Mouse (Mus musculus): ENCODE measurements around the gene Olfr1502.
"Not testable (repeated sequence)": the region's sequence is repeated elsewhere in the genome, so short reads cannot be mapped to it uniquely, and the experiment has no call there.

The Olfr1502 gene

GRCm38 (mm10) chr19:13861495-13861894 is at the start of gene Olfr1502:
Olfr1502 (plus strand) TSS chr19:13861795.
- Histone ChIP-seq H3K4me3 (replicated peaks; ENCODE audit: low read length) (no peak within 1 kb of the TSS), H3K27me3 (ENCODE audit: insufficient read depth, low read length) (no peaks in the 10 kb centered on the region), H3K36me3 (ENCODE audit: insufficient read depth, low read length) (no peaks in the 10 kb centered on the region), H3K4me1 (replicated peaks; ENCODE audit: low read depth, low read length) (no peaks in the 10 kb centered on the region), H3K9me3 (ENCODE audit: low read length) (no peaks in the 10 kb centered on the region)
- no peak for TF ChIP-seq POU5F1 (IDR thresholded peaks at IDR 0.05; ENCODE audit: borderline replicate concordance, low read length)
- no peak for TF ChIP-seq NANOG (IDR thresholded peaks at IDR 0.05; ENCODE audit: borderline replicate concordance, low read length)
- TF ChIP-seq CTCF (conservative IDR thresholded peaks at IDR 0.05; ENCODE audit: low read length) = no peak

DNA sequence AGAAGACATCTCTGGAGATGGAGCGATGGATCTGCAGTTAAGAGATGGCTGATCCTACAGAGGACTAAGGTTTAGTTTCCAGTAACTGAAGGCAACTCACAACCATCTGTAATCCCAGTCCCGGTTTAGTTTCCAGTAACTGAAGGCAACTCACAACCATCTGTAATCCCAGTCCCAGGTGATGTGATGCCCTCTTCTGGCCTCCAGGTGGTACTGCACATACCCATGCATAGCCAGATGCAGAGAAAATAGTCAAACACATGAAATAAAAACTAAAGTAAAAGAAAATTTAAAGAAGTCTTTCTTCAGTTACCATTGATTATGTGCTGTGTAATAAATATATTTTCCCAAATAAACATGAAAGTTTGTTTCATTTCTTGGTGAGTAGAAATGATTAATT is 48.8 kb upstream of the Olfr1502 start:
- TF ChIP-seq CTCF (conservative IDR thresholded peaks at IDR 0.05; ENCODE audit: low read length) = peak; percentile 96
- no peak for TF ChIP-seq NANOG (IDR thresholded peaks at IDR 0.05; ENCODE audit: borderline replicate concordance, low read length)
- H3K27me3 ChIP-seq (ENCODE audit: insufficient read depth, low read length) = no peaks in the 10 kb centered on the region
- no peak overlapping the region for H3K4me3 ChIP-seq (replicated peaks; ENCODE audit: low read length)
- no peaks in the 10 kb centered on the region for H3K36me3 ChIP-seq (ENCODE audit: insufficient read depth, low read length)
- no peaks in the 10 kb centered on the region for H3K4me1 ChIP-seq (replicated peaks; ENCODE audit: low read depth, low read length)
- no peaks in the 10 kb centered on the region for H3K9me3 ChIP-seq (ENCODE audit: low read length)

GRCm38 (mm10) chr19:13818827-13819226 is 42.8 kb upstream of the Olfr1502 start:
- TF ChIP-seq CTCF (conservative IDR thresholded peaks at IDR 0.05; ENCODE audit: low read length) (peak; percentile 57), NANOG (IDR thresholded peaks at IDR 0.05; ENCODE audit: borderline replicate concordance, low read length) (no peak)

DNA sequence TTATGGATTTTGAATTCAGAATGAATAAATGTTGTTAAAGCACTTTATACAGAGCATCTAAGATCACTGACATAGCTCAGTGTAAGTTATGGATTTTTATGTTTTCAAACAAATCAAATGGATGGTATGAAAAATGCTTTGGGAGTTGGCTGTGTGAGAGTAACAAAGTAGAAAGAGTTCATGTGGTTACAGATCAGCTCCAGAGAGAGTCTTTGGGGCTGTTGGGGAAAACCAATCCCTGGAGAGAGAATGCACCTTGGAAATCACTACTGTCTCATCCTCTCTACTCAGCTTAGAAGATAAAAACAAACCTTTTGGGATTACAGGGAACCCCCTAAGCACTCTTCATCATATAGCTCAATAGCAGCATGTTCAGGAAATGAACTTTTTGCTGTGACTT is 42.2 kb upstream of the Olfr1502 start, which contains the start of gene Olfr1499:
TSS of gene Olfr1499 (minus strand) at position 101 of the 400 bp plus-strand sequence.
- Histone ChIP-seq H3K27me3 (ENCODE audit: insufficient read depth, low read length) (no peaks in the 10 kb centered on the region), H3K4me1 (replicated peaks; ENCODE audit: low read depth, low read length) (no peaks in the 10 kb centered on the region), H3K9me3 (ENCODE audit: low read length) (no peaks in the 10 kb centered on the region), H3K4me3 (replicated peaks; ENCODE audit: low read length) (no peak within 1 kb of the TSS), H3K36me3 (ENCODE audit: insufficient read depth, low read length) (no peaks in the 10 kb centered on the region)
- TF ChIP-seq NANOG (IDR thresholded peaks at IDR 0.05; ENCODE audit: borderline replicate concordance, low read length) = no peak
- TF ChIP-seq CTCF (conservative IDR thresholded peaks at IDR 0.05; ENCODE audit: low read length) = no peak
- no peak for TF ChIP-seq POU5F1 (IDR thresholded peaks at IDR 0.05; ENCODE audit: borderline replicate concordance, low read length)

More at GRCm38 (mm10) chr19:13818827-13819226, 42.8 kb upstream of the Olfr1502 start:
- Histone ChIP-seq H3K4me3 (replicated peaks; ENCODE audit: low read length) (no peak overlapping the region), H3K27me3 (ENCODE audit: insufficient read depth, low read length) (no peaks in the 10 kb centered on the region), H3K4me1 (replicated peaks; ENCODE audit: low read depth, low read length) (no peaks in the 10 kb centered on the region), H3K36me3 (ENCODE audit: insufficient read depth, low read length) (no peaks in the 10 kb centered on the region), H3K9me3 (ENCODE audit: low read length) (no peaks in the 10 kb centered on the region)

GRCm38 (mm10) chr19:13820847-13821246 is 40.7 kb upstream of the Olfr1502 start:
- H3K4me3 ChIP-seq (replicated peaks; ENCODE audit: low read length) = no peak overlapping the region
- no peaks in the 10 kb centered on the region for H3K9me3 ChIP-seq (ENCODE audit: low read length)
- no peaks in the 10 kb centered on the region for H3K27me3 ChIP-seq (ENCODE audit: insufficient read depth, low read length)
- TF ChIP-seq POU5F1 (IDR thresholded peaks at IDR 0.05; ENCODE audit: borderline replicate concordance, low read length) = no peak
- no peak for TF ChIP-seq NANOG (IDR thresholded peaks at IDR 0.05; ENCODE audit: borderline replicate concordance, low read length)
- no peak for TF ChIP-seq CTCF (conservative IDR thresholded peaks at IDR 0.05; ENCODE audit: low read length)
- H3K4me1 ChIP-seq (replicated peaks; ENCODE audit: low read depth, low read length) = no peaks in the 10 kb centered on the region
- H3K36me3 ChIP-seq (ENCODE audit: insufficient read depth, low read length) = no peaks in the 10 kb centered on the region

- no peak overlapping the region for H3K4me3 ChIP-seq (replicated peaks; ENCODE audit: low read length)
- no peaks in the 10 kb centered on the region for H3K36me3 ChIP-seq (ENCODE audit: insufficient read depth, low read length)
- no peak for TF ChIP-seq POU5F1 (IDR thresholded peaks at IDR 0.05; ENCODE audit: borderline replicate concordance, low read length)
- no peak for TF ChIP-seq NANOG (IDR thresholded peaks at IDR 0.05; ENCODE audit: borderline replicate concordance, low read length)
- TF ChIP-seq CTCF (conservative IDR thresholded peaks at IDR 0.05; ENCODE audit: low read length) = no peak
- no peaks in the 10 kb centered on the region for H3K27me3 ChIP-seq (ENCODE audit: insufficient read depth, low read length)
- no peaks in the 10 kb centered on the region for H3K9me3 ChIP-seq (ENCODE audit: low read length)
- H3K4me1 ChIP-seq (replicated peaks; ENCODE audit: low read depth, low read length) = no peaks in the 10 kb centered on the region
These were observed 33.1 kb upstream of the Olfr1502 start for GRCm38 (mm10) chr19:13828447-13828846.

DNA sequence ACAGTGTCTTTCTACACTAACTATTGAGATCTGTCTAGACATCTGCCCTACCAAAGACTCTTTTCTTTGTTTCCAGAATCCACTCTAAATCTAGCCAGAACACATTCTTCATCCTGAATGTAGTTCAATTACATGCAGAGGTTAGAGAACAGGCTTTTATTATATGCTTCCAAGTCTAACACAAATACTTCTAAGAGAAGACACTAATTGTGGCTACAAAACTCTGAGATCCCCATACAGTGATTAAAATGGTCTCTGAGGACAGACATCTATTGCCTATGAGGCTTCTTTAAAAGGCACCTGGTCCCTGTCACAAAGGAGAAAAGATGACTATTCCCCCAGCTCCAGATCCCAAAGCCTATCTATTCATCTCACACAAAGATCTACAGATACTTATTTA is 31.2 kb upstream of the Olfr1502 start, which contains the start of gene Olfr1500:
TSS of gene Olfr1500 (minus strand) at position 101 of the 400 bp plus-strand sequence.
- Histone ChIP-seq H3K4me3 (replicated peaks; ENCODE audit: low read length) (no peak within 1 kb of the TSS), H3K4me1 (replicated peaks; ENCODE audit: low read depth, low read length) (no peaks in the 10 kb centered on the region), H3K36me3 (ENCODE audit: insufficient read depth, low read length) (no peaks in the 10 kb centered on the region), H3K27me3 (ENCODE audit: insufficient read depth, low read length) (no peaks in the 10 kb centered on the region), H3K9me3 (ENCODE audit: low read length) (no peaks in the 10 kb centered on the region)
- no peak for TF ChIP-seq CTCF (conservative IDR thresholded peaks at IDR 0.05; ENCODE audit: low read length)
- no peak for TF ChIP-seq POU5F1 (IDR thresholded peaks at IDR 0.05; ENCODE audit: borderline replicate concordance, low read length)

GRCm38 (mm10) chr19:13850592-13850991 is 11.0 kb upstream of the Olfr1502 start, which contains the start of gene Olfr1501:
Olfr1501 (minus strand) TSS chr19:13850692.
- not testable (repeated sequence) for H3K4me1 ChIP-seq (replicated peaks; ENCODE audit: low read depth, low read length); H3K36me3 ChIP-seq (ENCODE audit: insufficient read depth, low read length); H3K4me3 ChIP-seq (replicated peaks; ENCODE audit: low read length); H3K9me3 ChIP-seq (ENCODE audit: low read length); H3K27me3 ChIP-seq (ENCODE audit: insufficient read depth, low read length)

- Histone ChIP-seq H3K9me3 (ENCODE audit: low read length) (no peaks in the 10 kb centered on the region), H3K27me3 (ENCODE audit: insufficient read depth, low read length) (no peaks in the 10 kb centered on the region), H3K36me3 (ENCODE audit: insufficient read depth, low read length) (no peaks in the 10 kb centered on the region), H3K4me1 (replicated peaks; ENCODE audit: low read depth, low read length) (no peaks in the 10 kb centered on the region), H3K4me3 (replicated peaks; ENCODE audit: low read length) (no peak within 1 kb of the TSS)
- no peak for TF ChIP-seq POU5F1 (IDR thresholded peaks at IDR 0.05; ENCODE audit: borderline replicate concordance, low read length)
- no peak for TF ChIP-seq NANOG (IDR thresholded peaks at IDR 0.05; ENCODE audit: borderline replicate concordance, low read length)
- TF ChIP-seq CTCF (conservative IDR thresholded peaks at IDR 0.05; ENCODE audit: low read length) = no peak
These were observed 36.2 kb downstream of the Olfr1502 start, which contains the start of gene Olfr1504 for GRCm38 (mm10) chr19:13897828-13898227. Olfr1504 (minus strand) TSS chr19:13897928.

Measured in E14TG2a.4 (cell line).